Mouse (Mus musculus): ENCODE measurements around the gene Rybp. TPM values are rescaled to one million over a fixed set of nuclear protein-coding genes. Genes with fewer than 3 reads are reported as not detected.

Rybp gene
- 10 to 100 TPM; 21.4 to 30.1 TPM for total RNA-seq (2021)
- long read RNA-seq, experiment 1, full-length matches to known transcripts = 1 of 6 reads
- long read RNA-seq, experiment 1, partial matches to known transcripts = 0 of 6 reads
- long read RNA-seq, experiment 1, other reads (novel, unspliced or antisense) = 5 of 6 reads
- long read RNA-seq, experiment 2 = 0 reads

DNA sequence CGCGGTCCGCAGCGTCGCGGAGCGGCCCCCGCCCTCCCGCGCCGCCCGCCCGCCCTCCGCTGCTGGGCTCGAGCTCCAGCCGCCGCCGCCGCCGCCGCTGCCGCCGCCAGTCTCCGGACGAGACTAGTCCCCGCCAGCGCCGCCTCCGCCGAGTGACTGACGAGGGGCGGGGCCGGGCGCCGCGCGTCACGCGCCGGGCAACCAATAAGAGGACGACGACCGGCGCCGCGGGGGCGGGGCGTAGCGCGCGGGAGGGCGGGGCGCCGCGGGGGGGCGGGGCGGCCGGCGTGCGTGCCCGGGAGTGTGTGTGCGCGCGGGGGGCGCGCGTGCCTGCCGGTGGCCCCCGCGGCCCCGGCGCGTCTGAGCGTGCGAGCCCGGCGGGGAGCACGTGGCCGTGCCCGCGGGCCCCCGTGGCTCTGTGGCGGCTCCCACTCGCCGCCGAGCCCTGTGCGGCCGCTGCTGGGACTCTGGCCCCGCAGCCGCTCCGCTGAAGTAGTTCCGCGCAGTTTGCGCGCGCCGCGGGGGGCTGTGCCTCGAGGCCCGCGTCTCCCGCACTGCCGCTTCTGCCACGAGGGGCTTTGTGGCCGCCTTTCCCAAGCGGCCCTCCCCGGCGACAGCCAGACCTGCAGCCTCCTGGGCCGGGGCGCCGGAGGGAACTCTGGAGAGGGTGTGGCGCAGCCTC, at the start of gene Rybp:
Gene Rybp, minus strand, starts transcription at position 152 of the 682 bp plus-strand sequence.
- DNase-seq = peak; percentile 96

DNA sequence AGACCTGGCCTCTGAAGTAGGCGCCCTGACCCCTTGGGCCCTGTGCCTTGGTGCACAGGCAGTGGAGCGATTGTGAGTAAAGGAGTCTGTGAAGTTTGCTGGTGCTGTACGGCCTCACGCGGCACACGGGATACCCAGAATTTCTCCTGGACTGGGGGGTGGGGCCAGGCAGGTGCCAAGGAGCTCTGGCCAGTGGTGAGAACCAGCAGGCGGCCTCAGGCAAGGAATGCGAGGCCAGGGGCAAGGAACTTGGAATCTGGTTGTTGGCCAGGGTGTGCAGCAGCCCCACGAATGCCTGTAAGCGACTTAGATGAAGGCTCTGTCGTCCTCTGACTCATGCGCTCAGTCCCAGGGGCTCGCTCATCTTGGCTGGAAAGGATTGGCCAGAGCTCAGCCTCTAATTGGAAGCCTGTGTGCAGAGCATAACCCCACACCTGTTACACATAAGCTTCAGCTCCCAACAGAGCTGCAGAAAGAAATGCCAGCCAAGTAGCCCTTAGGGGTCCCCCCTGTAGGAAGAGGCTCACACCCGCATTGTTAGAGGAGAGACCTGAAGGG, 49.4 kb upstream of the Rybp start:
- peak; percentile 39 for DNase-seq

- DNase-seq = no peak
These were observed 48.3 kb upstream of the Rybp start for GRCm38 (mm10) chr6:100335506-100336144.

DNA sequence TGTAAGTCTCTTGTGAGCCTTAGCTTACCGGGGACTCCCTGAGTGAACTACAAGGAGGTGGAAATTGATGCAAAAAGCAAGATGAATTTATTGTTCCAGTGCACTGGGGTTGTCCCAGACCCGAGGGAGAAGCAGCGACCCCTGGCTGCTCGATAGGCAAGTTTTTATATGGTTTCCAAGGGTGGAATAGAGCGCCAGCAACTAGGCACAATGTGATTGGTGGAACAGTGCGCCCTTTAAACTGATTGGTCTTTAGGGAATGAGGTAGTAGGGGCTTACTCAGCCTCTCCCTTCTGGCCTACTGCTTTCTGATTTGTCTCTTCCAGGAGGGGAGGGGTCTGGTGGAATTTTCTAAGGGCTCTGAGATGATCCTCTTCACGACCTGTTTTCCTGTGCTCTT, 46.5 kb upstream of the Rybp start:
- no peak for DNase-seq

GRCm38 (mm10) chr6:100332479-100332878, 45.2 kb upstream of the Rybp start:
- DNase-seq = no peak

DNA sequence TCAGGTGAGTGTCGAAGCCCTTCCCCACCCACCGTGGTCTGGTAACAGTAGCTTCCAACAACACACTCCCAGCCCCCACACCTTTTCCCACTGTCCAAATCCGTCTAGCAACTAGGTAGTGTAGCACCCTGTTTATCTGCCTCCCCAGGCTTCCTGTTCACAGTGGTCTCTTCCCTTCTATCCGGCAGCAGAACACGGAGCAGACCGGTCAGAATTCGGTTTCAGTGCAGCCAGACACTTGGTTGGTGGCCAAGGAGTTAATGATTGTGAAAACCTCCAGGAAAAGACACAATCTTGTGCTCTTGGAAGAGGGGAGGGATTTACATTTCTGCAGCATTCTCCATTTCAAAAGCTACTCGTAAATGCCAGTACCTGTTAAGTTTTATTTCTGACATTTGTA, 44.3 kb upstream of the Rybp start:
- no peak for DNase-seq

- no peak for DNase-seq
These were observed 43.8 kb upstream of the Rybp start for GRCm38 (mm10) chr6:100331055-100331454.

GRCm38 (mm10) chr6:100329542-100329941, 42.3 kb upstream of the Rybp start:
- DNase-seq = no peak

- DNase-seq = peak; percentile 88
These were observed 39.8 kb upstream of the Rybp start for GRCm38 (mm10) chr6:100327050-100327449.

- peak; percentile 58 for DNase-seq
These were observed 36.6 kb upstream of the Rybp start for GRCm38 (mm10) chr6:100323756-100324430.

GRCm38 (mm10) chr6:100322561-100322960, 35.3 kb upstream of the Rybp start:
- no peak for DNase-seq

DNA sequence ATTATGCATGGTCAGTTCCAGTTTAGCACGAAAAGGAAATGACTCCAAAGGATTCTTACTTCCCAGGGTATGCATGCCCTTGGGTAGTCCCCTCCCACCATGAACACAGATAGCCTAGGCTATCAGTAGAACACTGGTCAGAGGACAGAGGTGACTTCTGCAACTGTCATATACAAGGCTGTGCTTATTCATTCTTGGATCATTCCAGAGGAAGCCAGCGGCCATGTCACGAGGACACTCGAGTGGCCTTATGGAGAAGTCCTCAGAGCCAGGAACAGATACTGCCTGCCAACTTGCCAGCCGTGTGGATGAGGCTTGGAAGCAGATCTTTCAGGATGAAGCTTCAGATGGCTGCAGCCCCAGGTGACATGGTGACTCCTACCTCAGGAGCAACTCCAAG, 34.9 kb upstream of the Rybp start:
- no peak for DNase-seq

GRCm38 (mm10) chr6:100314201-100314600, 26.9 kb upstream of the Rybp start:
- no peak for DNase-seq

- DNase-seq = no peak
These were observed 23.9 kb upstream of the Rybp start for GRCm38 (mm10) chr6:100311167-100311566.

DNA sequence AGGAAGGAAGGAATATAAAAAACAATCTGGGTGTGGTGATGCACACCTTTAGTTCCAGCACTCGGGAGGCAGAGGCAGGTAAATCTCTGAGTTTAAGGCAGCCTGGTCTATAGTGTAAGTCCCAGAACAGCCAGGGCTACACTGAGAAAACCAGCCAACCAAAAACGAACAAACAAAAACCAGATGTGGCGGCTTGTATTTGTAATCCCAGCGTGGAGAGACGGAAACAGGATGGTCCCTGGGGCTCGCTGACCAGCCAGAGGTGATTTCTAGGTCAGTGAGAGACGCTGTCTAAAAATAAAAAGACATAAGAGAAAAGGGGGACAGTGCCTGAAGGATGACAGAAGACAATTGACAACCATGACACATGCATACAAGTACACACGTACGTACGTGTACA, 17.5 kb upstream of the Rybp start:
- DNase-seq = no peak

DNA sequence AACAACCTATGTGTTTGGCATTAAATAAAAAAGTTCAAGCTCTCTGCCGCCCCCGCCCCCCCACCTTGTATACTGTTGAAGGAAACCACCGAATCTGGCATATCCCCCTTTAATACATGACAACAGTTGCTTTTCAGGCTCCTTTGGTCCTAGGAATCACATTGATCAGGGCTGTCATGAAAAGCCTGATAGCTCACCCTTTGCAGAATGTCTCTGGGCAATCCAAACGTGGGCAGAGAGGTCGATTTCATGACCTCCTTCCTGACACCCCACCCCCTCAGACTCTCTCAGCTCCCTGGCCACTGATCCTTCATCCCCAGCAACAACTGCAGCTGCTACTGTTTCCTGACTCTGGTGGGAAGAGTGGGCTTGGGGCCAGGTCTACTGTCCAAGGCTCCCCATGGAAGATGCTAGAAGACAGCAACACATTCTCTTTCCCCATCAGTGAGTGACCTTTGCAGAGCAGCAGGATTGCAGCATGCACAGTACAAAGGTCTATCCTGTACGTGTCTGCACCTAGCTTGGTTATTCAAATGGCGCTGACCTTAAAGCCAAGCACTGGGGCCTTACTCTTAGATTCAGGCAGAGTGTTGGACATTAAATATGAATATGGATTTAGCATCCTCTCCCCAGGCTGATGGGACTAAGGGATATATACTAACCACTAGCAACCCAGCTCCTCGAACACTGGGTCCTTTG, 14.3 kb upstream of the Rybp start:
- no peak for DNase-seq

- no peak for DNase-seq
These were observed 13.5 kb upstream of the Rybp start for GRCm38 (mm10) chr6:100300831-100301230.

GRCm38 (mm10) chr6:100298945-100299344, 11.7 kb upstream of the Rybp start:
- DNase-seq = peak; percentile 24

DNA sequence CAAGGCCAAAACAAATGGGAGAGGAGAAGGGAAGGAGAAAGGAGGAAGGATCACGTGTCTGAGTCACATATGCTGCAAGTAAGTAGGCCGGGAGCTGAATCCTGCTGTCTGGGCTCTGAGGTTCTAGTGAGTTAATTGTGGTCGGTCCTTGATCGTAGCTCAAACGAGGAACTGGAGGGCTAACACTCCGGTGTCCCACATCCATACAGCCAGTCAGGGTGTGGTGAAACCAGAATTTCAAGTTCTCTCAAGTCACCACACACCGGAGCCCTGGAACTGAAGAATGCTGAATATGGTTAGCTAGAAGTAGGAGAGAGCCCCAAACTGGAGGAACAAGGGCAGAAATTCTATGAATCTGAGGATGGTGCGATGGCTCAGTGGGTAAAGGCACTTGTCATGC, 10.3 kb upstream of the Rybp start:
- no peak for DNase-seq

GRCm38 (mm10) chr6:100292411-100292810, 5.1 kb upstream of the Rybp start:
- DNase-seq = no peak

DNA sequence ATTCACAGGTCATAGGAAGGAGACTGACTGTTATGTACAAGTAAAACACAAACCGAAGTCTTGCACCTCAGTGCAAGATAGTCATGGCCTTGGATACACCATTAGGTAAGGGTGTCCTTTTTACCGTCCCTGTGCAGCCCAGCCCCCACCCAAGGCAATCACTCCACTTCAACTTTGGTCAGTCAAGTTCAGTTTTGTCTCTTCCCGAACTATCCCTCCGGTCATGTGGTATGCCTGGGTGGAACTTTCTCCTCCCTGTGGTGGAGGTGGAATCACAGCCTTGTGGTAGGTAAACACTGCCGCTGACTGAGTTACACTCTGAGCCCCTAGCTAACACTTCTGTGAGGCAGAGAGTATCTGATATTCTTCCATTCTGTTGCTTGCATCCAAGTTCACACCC, 1.8 kb upstream of the Rybp start:
- DNase-seq = no peak

- DNase-seq = peak; percentile 29
These were observed 1.4 kb upstream of the Rybp start for GRCm38 (mm10) chr6:100288730-100289035.

All from adrenal gland, postnatal 10 days (tissue).